Mouse (Mus musculus) liver, adult 2 months (tissue): ENCODE data around the gene Aldh1a2.
A peak's percentile ranks its signal among the peaks of the same experiment; 100 is the strongest.

Experiments
- CTCF ChIP-seq: fragments of 200-500 bp; IDR thresholded peaks from 2 replicates; pipeline ENCODE4 v1.5.1; 2011; ENCODE audit warnings: low read depth, low read length, control low read depth
- POLR2A ChIP-seq: fragments of 200-500 bp; IDR thresholded peaks from 2 replicates; pipeline ENCODE4 v1.6.1; 2011; ENCODE audit warnings: low read length, control low read depth; ENCODE audit not compliant: insufficient read depth; ENCODE audit errors: extremely low read depth

DNA sequence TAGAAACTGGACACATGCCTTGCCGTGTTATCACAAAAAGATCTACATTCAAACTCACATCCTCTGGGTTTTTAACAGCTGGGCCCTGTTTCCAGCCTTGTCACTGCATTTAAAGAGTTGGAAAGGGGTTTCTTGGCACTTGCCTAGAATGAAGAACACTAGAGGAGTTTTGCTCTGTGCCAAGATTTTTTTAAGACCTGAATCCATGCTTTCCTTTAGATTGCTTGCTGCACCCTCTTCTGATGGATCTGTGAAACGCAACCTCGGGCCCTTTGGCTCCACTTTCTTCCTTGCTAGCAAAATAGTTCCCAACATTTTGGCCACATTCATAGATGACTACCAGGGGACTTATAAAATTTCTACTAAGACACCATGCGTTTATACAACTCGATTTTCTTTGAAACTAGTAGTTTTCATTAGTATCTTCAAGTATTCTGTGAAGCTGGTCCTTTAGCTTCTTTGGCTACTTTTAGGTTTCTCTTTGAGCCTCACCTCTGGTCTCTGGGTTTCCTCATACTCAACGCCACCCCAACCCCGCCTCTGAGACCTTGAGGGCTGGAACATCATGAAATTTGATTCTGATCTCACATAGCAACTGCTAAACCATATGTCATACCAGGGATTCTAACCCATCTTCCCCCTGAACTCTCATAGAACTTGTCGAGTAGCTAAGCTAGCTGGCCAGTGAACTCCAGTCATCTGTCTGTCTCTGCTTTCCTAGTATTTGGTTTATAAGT is 35.5 kb upstream of the Aldh1a2 start:
- peak; percentile 41 for TF ChIP-seq CTCF
- TF ChIP-seq POLR2A: no peak
